Comparison of ENCODE assay signal across 9 mouse cellular contexts in the genomic region with DNA sequence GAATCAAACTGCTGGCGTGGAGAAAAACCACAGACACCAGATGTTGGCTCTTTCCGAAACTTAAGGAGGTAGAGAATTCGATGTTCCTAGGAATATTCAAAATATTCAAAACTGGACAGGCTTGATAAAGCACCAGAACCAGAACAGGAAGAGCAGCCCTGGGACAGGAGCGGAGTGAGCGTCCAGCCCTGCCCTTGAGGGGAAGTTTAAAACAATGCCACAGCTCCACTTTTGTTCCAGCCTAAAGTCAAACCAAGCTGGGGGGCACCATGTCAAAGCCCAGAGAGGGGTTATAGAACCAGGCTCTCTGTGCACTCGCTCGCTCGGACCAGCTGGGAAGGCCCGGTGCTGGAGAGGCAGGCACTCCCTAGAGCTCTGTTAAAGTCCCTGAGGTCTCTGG. TPM values are rescaled to one million over a fixed set of nuclear protein-coding genes. Genes with fewer than 3 reads are reported as not detected.
DNase-seq lines count a peak whose midpoint lies in the region; ATAC-seq lines count a peak whose summit lies in the region.
"Had no signal": no experiment of that assay in that cellular context is flagged by ENCODE, and none has a peak within 500 bp of the region (broad histone marks: within the 10 kb centered on the region; RNA-seq: fewer than 3 reads in every experiment).

No protein-coding gene starts in this region.

- DNase-seq in limb, embryonic 10.5 days (ENCODE audit: low spot score), result no peak
- peak; percentile 31 for DNase-seq in lung, postnatal 14 days
- DNase-seq in right cerebral cortex, postnatal 36 days (ENCODE audit: low spot score in 2 of 2), result no peak
- no peak for DNase-seq in embryo, embryonic 11 days

- peak overlapping the region; percentile 54; the same call in 1 of the 2 replicates for H3K27ac ChIP-seq in limb, embryonic 15.5 days
- H3K27ac ChIP-seq in limb, embryonic 10.5 days, result no peak overlapping the region
- H3K27ac ChIP-seq in embryonic facial prominence, embryonic 15.5 days (replicated peaks), result peak overlapping the region; percentile 77
- H3K27ac ChIP-seq in heart, embryonic 14.5 days (replicated peaks in 1 of 2; ENCODE audit: control insufficient read depth in 1 of 2, insufficient read depth in 1 of 2, low read depth in 2 of 2, low read length in 2 of 2), result peak overlapping the region; percentile 55 to 62
- H3K27ac ChIP-seq: hindbrain, embryonic 15.5 days had no signal

- no peak overlapping the region for H3K4me2 ChIP-seq in limb, embryonic 15.5 days
- H3K4me2 ChIP-seq in embryonic facial prominence, embryonic 15.5 days (replicated peaks), result no peak overlapping the region
- peak overlapping the region; percentile 14; the same call in 1 of the 2 replicates for H3K4me2 ChIP-seq in heart, embryonic 14.5 days (ENCODE audit: low read length)
- H3K4me2 ChIP-seq: hindbrain, embryonic 15.5 days; midbrain, embryonic 11.5 days had no signal

- WGBS in limb, embryonic 15.5 days, result 75% methylated on average over 9 of the region's 9 CpGs
- 88% methylated on average over 9 of the region's 9 CpGs for WGBS in limb, embryonic 10.5 days
- WGBS in embryonic facial prominence, embryonic 15.5 days, result 60% methylated on average over 9 of the region's 9 CpGs
- WGBS in heart, embryonic 14.5 days, result 77% methylated on average over 9 of the region's 9 CpGs

- no peak overlapping the region for H3K9ac ChIP-seq in limb, embryonic 15.5 days
- no peak overlapping the region for H3K9ac ChIP-seq in embryonic facial prominence, embryonic 15.5 days
- H3K9ac ChIP-seq in heart, embryonic 14.5 days (ENCODE audit: low read length), result no peak overlapping the region
- H3K9ac ChIP-seq: hindbrain, embryonic 15.5 days had no signal

- no peaks in the 10 kb centered on the region for H3K27me3 ChIP-seq in limb, embryonic 15.5 days
- no peaks in the 10 kb centered on the region for H3K27me3 ChIP-seq in limb, embryonic 10.5 days (ENCODE audit: low read depth, poor library complexity, severe bottlenecking)
- H3K27me3 ChIP-seq in embryonic facial prominence, embryonic 15.5 days, result no peaks in the 10 kb centered on the region
- no peaks in the 10 kb centered on the region for H3K27me3 ChIP-seq in heart, embryonic 14.5 days (ENCODE audit: control insufficient read depth, insufficient read depth, low read length)
- H3K27me3 ChIP-seq: hindbrain, embryonic 15.5 days had no signal

- no peak overlapping the region for H3K4me3 ChIP-seq in limb, embryonic 15.5 days
- no peak overlapping the region for H3K4me3 ChIP-seq in limb, embryonic 10.5 days
- H3K4me3 ChIP-seq in embryonic facial prominence, embryonic 15.5 days (replicated peaks), result no peak overlapping the region
- no peak overlapping the region for H3K4me3 ChIP-seq in heart, embryonic 14.5 days (ENCODE audit: control insufficient read depth in 1 of 2, insufficient read depth in 1 of 2, low read depth in 1 of 2, low read length in 2 of 2)
- H3K4me3 ChIP-seq: hindbrain, embryonic 15.5 days had no signal

- no peaks in the 10 kb centered on the region for H3K9me3 ChIP-seq in limb, embryonic 15.5 days
- H3K9me3 ChIP-seq in limb, embryonic 10.5 days (replicated peaks), result no peaks in the 10 kb centered on the region
- H3K9me3 ChIP-seq in embryonic facial prominence, embryonic 15.5 days (replicated peaks), result no peaks in the 10 kb centered on the region
- H3K9me3 ChIP-seq in heart, embryonic 14.5 days (ENCODE audit: control insufficient read depth, low read length), result 0 out of 2 replicates have a peak, but pooled peaks cover 2% of the 10 kb centered on the region
- H3K9me3 ChIP-seq: hindbrain, embryonic 15.5 days had no signal

- no peak for ATAC-seq in limb, embryonic 15.5 days (ENCODE audit: insufficient number of reproducible peaks, low FRiP score, low TSS enrichment, low read depth)
- no peak for ATAC-seq in embryonic facial prominence, embryonic 15.5 days (ENCODE audit: insufficient number of reproducible peaks, low FRiP score, low TSS enrichment, low read depth)
- no peak for ATAC-seq in heart, embryonic 14.5 days (ENCODE audit: insufficient number of reproducible peaks, insufficient read depth, low FRiP score, low read depth)

- H3K4me1 ChIP-seq in limb, embryonic 15.5 days, result peaks cover 20% of the 10 kb centered on the region
- H3K4me1 ChIP-seq in limb, embryonic 10.5 days, result peaks cover 22% of the 10 kb centered on the region
- peaks cover 27% of the 10 kb centered on the region for H3K4me1 ChIP-seq in embryonic facial prominence, embryonic 15.5 days
- H3K4me1 ChIP-seq in heart, embryonic 14.5 days (ENCODE audit: control insufficient read depth in 2 of 2, insufficient read depth in 2 of 2, low read length in 2 of 2), result peaks cover 13 to 33% of the 10 kb centered on the region in 2 experiments

- H3K36me3 ChIP-seq in limb, embryonic 15.5 days, result 0 out of 2 replicates have a peak, but pooled peaks cover 3% of the 10 kb centered on the region
- peaks cover 7% of the 10 kb centered on the region; the same call in 1 of the 2 replicates for H3K36me3 ChIP-seq in limb, embryonic 10.5 days
- no peaks in the 10 kb centered on the region for H3K36me3 ChIP-seq in embryonic facial prominence, embryonic 15.5 days
- H3K36me3 ChIP-seq in heart, embryonic 14.5 days (ENCODE audit: control insufficient read depth, insufficient read depth, low read length), result no peaks in the 10 kb centered on the region
- H3K36me3 ChIP-seq: hindbrain, embryonic 15.5 days had no signal

RNA-seq across cellular contexts. Expression of a gene that starts 8.3 kb away (rescaled TPM):
- polyA plus RNA-seq in limb, embryonic 15.5 days (2015; fragmentation: Nextera tagmentation; extraction: Ambion mirVana), result 15.6 and 16.7 TPM in 2 replicates
- polyA plus RNA-seq in limb, embryonic 10.5 days (2016; fragmentation: Nextera tagmentation; extraction: Ambion mirVana), result 10.5 and 12.0 TPM in 2 replicates
- 17.3 and 18.9 TPM in 2 replicates for polyA plus RNA-seq in embryonic facial prominence, embryonic 15.5 days (2015; fragmentation: Nextera tagmentation; extraction: Ambion mirVana)
- polyA plus RNA-seq in heart, embryonic 14.5 days (2014; fragmentation: Nextera tagmentation; extraction: Ambion mirVana), result 18.9 and 19.1 TPM in 2 replicates

RNA-seq across cellular contexts. Expression of a gene that starts 49.9 kb away (rescaled TPM):
- polyA plus RNA-seq in limb, embryonic 15.5 days (2015; fragmentation: Nextera tagmentation; extraction: Ambion mirVana), result 139 and 142 TPM in 2 replicates
- polyA plus RNA-seq in limb, embryonic 10.5 days (2016; fragmentation: Nextera tagmentation; extraction: Ambion mirVana), result 14.2 and 15.0 TPM in 2 replicates
- 81.8 and 98.5 TPM in 2 replicates for polyA plus RNA-seq in embryonic facial prominence, embryonic 15.5 days (2015; fragmentation: Nextera tagmentation; extraction: Ambion mirVana)
- polyA plus RNA-seq in heart, embryonic 14.5 days (2014; fragmentation: Nextera tagmentation; extraction: Ambion mirVana), result 19.8 and 22.3 TPM in 2 replicates
